Mouse (Mus musculus) embryonic facial prominence, embryonic 13.5 days (tissue): Measurements from ENCODE around the gene Pdcd1. TPM values are rescaled to one million over a fixed set of nuclear protein-coding genes. Genes with fewer than 3 reads are reported as not detected.
"Not testable (repeated sequence)": the region's sequence is repeated elsewhere in the genome, so short reads cannot be mapped to it uniquely, and the experiment has no call there.

Source experiments
- ATAC-seq: fragments of 200-750 bp; cut with Nextera tagmentation; 2 replicates; pipeline ENCODE4 v1.8.0; 2017; ENCODE audit warnings: low read depth; ENCODE audit not compliant: insufficient number of reproducible peaks, insufficient read depth, low FRiP score, low TSS enrichment
- H3K27ac ChIP-seq: fragments of 300-500 bp; sonication (generic); 2 replicates; pipeline ENCODE4 v1.5.1; 2015; ENCODE audit warnings: moderate library complexity, mild to moderate bottlenecking, inconsistent platforms
- H3K27me3 ChIP-seq: fragments of 300-500 bp; sonication (generic); 2 replicates; pipeline ENCODE4 v1.6.1; 2015; ENCODE audit warnings: mild to moderate bottlenecking, inconsistent platforms
- H3K36me3 ChIP-seq: fragments of 300-500 bp; sonication (generic); 2 replicates; pipeline ENCODE4 v1.6.1; 2015; ENCODE audit warnings: mild to moderate bottlenecking, inconsistent platforms
- H3K4me1 ChIP-seq: fragments of 300-500 bp; sonication (generic); 2 replicates; pipeline ENCODE4 v1.6.1; 2015; ENCODE audit warnings: inconsistent platforms
- H3K4me2 ChIP-seq: fragments of 300-500 bp; sonication (generic); 2 replicates; pipeline ENCODE4 v1.6.1; 2015; ENCODE audit warnings: moderate library complexity, mild to moderate bottlenecking, inconsistent platforms
- H3K4me3 ChIP-seq: fragments of 300-500 bp; sonication (generic); 2 replicates; pipeline ENCODE4 v1.5.1; 2015; ENCODE audit warnings: mild to moderate bottlenecking, inconsistent platforms
- H3K9ac ChIP-seq: fragments of 300-500 bp; sonication (generic); 2 replicates; pipeline ENCODE4 v1.6.1; 2015; ENCODE audit warnings: mild to moderate bottlenecking, inconsistent platforms
- H3K9me3 ChIP-seq: fragments of 300-500 bp; sonication (generic); 2 replicates; pipeline ENCODE4 v1.6.1; 2016; ENCODE audit warnings: inconsistent platforms
- WGBS: fragments of 180-500 bp; shearing (Covaris S2); methylation state at CpG from one replicate; pipeline ENCODE4 v1.1.7; 2015; ENCODE audit warnings: mixed read lengths; 5-methylcytosine and 5-hydroxymethylcytosine counted together
- polyA plus RNA-seq: library from polyadenylated mRNA; unstranded; fragments of >200 nt; fragmentation: Nextera tagmentation; extraction: Ambion mirVana; gene quantifications from 2 replicates; pipeline ENCODE4 v1.2.1, GENCODE M21; 2015

Gene Pdcd1
- polyA plus RNA-seq, 1 experiment from 2014 or later = not detected

GRCm38 (mm10) chr1:94027506-94028108 is 24.7 kb downstream of the Pdcd1 start:
- Histone ChIP-seq H3K27me3 (no peaks in the 10 kb centered on the region), H3K9me3 (no peaks in the 10 kb centered on the region), H3K4me2 (no peak overlapping the region), H3K36me3 (no peaks in the 10 kb centered on the region), H3K4me1 (no peaks in the 10 kb centered on the region), H3K27ac (no peak overlapping the region), H3K9ac (no peak overlapping the region), H3K4me3 (no peak overlapping the region)
- WGBS = 84% methylated on average over 12 of the region's 12 CpGs
- no peak for ATAC-seq

GRCm38 (mm10) chr1:94020151-94020550 is 32.2 kb downstream of the Pdcd1 start, which contains the start of gene Neu4:
Gene Neu4, plus strand, starts transcription at chr1:94020451.
- no peak for ATAC-seq
- H3K9ac ChIP-seq = no peak within 1 kb of the TSS
- H3K36me3 ChIP-seq = no peaks in the 10 kb centered on the region
- WGBS = 87% methylated on average over 6 of the region's 6 CpGs
- no peaks in the 10 kb centered on the region for H3K4me1 ChIP-seq
- no peaks in the 10 kb centered on the region for H3K27me3 ChIP-seq
- H3K4me2 ChIP-seq = no peak within 1 kb of the TSS
- no peak within 1 kb of the TSS for H3K4me3 ChIP-seq
- no peak within 1 kb of the TSS for H3K27ac ChIP-seq
- H3K9me3 ChIP-seq = no peaks in the 10 kb centered on the region

GRCm38 (mm10) chr1:94011643-94012042 is 40.7 kb downstream of the Pdcd1 start:
- Histone ChIP-seq H3K36me3 (no peaks in the 10 kb centered on the region), H3K4me1 (no peaks in the 10 kb centered on the region), H3K4me2 (no peak overlapping the region), H3K27ac (no peak overlapping the region), H3K9ac (no peak overlapping the region), H3K27me3 (no peaks in the 10 kb centered on the region), H3K4me3 (no peak overlapping the region), H3K9me3 (no peaks in the 10 kb centered on the region)
- ATAC-seq = no peak
- WGBS = 60% methylated on average over 3 of the region's 3 CpGs

- not testable (repeated sequence) for H3K9me3 ChIP-seq, H3K27ac ChIP-seq, H3K27me3 ChIP-seq, H3K9ac ChIP-seq, H3K4me1 ChIP-seq, H3K4me3 ChIP-seq, H3K36me3 ChIP-seq, H3K4me2 ChIP-seq, ATAC-seq
- WGBS = 55% methylated on average over 16 of the region's 19 CpGs
Observed at GRCm38 (mm10) chr1:94008826-94009225, 43.5 kb downstream of the Pdcd1 start.

GRCm38 (mm10) chr1:94005954-94006506 is 46.3 kb downstream of the Pdcd1 start:
- WGBS = 77% methylated on average over 2 of the region's 2 CpGs
- H3K36me3 ChIP-seq, H3K9ac ChIP-seq, H3K27me3 ChIP-seq, H3K4me2 ChIP-seq, H3K4me3 ChIP-seq, H3K27ac ChIP-seq, H3K4me1 ChIP-seq, ATAC-seq, H3K9me3 ChIP-seq: not testable (repeated sequence)

- no peaks in the 10 kb centered on the region for H3K27me3 ChIP-seq
- WGBS = 78% methylated on average over 2 of the region's 2 CpGs
- H3K9me3 ChIP-seq = no peaks in the 10 kb centered on the region
- no peaks in the 10 kb centered on the region for H3K4me1 ChIP-seq
- no peak overlapping the region for H3K4me3 ChIP-seq
- H3K27ac ChIP-seq = no peak overlapping the region
- H3K36me3 ChIP-seq = no peaks in the 10 kb centered on the region
- no peak overlapping the region for H3K4me2 ChIP-seq
- no peak for ATAC-seq
- H3K9ac ChIP-seq = no peak overlapping the region
Observed at GRCm38 (mm10) chr1:94001023-94001422, 51.3 kb downstream of the Pdcd1 start.

- not testable (repeated sequence) for H3K4me1 ChIP-seq, H3K27me3 ChIP-seq, H3K9me3 ChIP-seq, H3K4me3 ChIP-seq, H3K36me3 ChIP-seq, H3K9ac ChIP-seq, H3K27ac ChIP-seq, ATAC-seq, H3K4me2 ChIP-seq
- 84% methylated on average over 3 of the region's 3 CpGs for WGBS
Observed at GRCm38 (mm10) chr1:93991491-93991890, 60.9 kb downstream of the Pdcd1 start.

GRCm38 (mm10) chr1:93991068-93991467 is 61.3 kb downstream of the Pdcd1 start:
- not testable (repeated sequence) for H3K27me3 ChIP-seq, H3K9ac ChIP-seq, H3K4me1 ChIP-seq, H3K27ac ChIP-seq, H3K9me3 ChIP-seq, ATAC-seq, H3K4me3 ChIP-seq, H3K36me3 ChIP-seq, H3K4me2 ChIP-seq
- 76% methylated on average over 2 of the region's 2 CpGs for WGBS

GRCm38 (mm10) chr1:93990209-93990608 is 62.1 kb downstream of the Pdcd1 start, which contains the start of gene Gal3st2c:
Gene Gal3st2c, plus strand, starts transcription at chr1:93990509.
- not testable (repeated sequence) for H3K4me3 ChIP-seq, H3K36me3 ChIP-seq, H3K4me2 ChIP-seq, ATAC-seq, H3K27me3 ChIP-seq, H3K9ac ChIP-seq, H3K4me1 ChIP-seq, H3K27ac ChIP-seq, H3K9me3 ChIP-seq
- WGBS = 84% methylated on average over 7 of the region's 8 CpGs

- Histone ChIP-seq H3K27ac (no peak overlapping the region), H3K27me3 (no peaks in the 10 kb centered on the region), H3K4me2 (no peak overlapping the region), H3K9ac (no peak overlapping the region), H3K36me3 (no peaks in the 10 kb centered on the region), H3K9me3 (no peaks in the 10 kb centered on the region), H3K4me3 (no peak overlapping the region), H3K4me1 (no peaks in the 10 kb centered on the region)
- 57% methylated on average over 3 of the region's 3 CpGs for WGBS
- ATAC-seq = no peak
Observed at GRCm38 (mm10) chr1:93988786-93989185, 63.6 kb downstream of the Pdcd1 start.
